Mouse (Mus musculus) hindbrain, embryonic 10.5 days (tissue): ENCODE data around the gene Ncbp3. TPM values are rescaled to one million over a fixed set of nuclear protein-coding genes. Genes with fewer than 3 reads are reported as not detected.

Experiments used
- DNase-seq: peaks from one replicate; pipeline ENCODE4 v3.0.0-alpha.2; 2017; ENCODE audit warnings: low spot score
- H3K27ac ChIP-seq: fragments of 300-500 bp; sonication (generic); 2 replicates; pipeline ENCODE4 v1.5.1; 2016; ENCODE audit warnings: mild to moderate bottlenecking, moderate library complexity
- H3K27me3 ChIP-seq: fragments of 300-500 bp; sonication (generic); 2 replicates; pipeline ENCODE4 v1.6.1; 2016; ENCODE audit warnings: mild to moderate bottlenecking; ENCODE audit not compliant: poor library complexity, insufficient read depth, severe bottlenecking
- H3K36me3 ChIP-seq: fragments of 300-500 bp; sonication (generic); 2 replicates; pipeline ENCODE4 v1.6.1; 2016; ENCODE audit warnings: mild to moderate bottlenecking, moderate library complexity
- H3K4me1 ChIP-seq: fragments of 300-500 bp; sonication (generic); replicated peaks from 2 replicates; pipeline ENCODE4 v1.6.1; 2016; ENCODE audit warnings: mild to moderate bottlenecking
- H3K4me3 ChIP-seq: fragments of 300-500 bp; sonication (generic); 2 replicates; pipeline ENCODE4 v1.5.1; 2016; ENCODE audit warnings: mild to moderate bottlenecking, moderate library complexity
- H3K9me3 ChIP-seq: fragments of 300-500 bp; sonication (generic); 2 replicates; pipeline ENCODE4 v1.6.1; 2016; ENCODE audit warnings: mild to moderate bottlenecking, moderate library complexity
- WGBS: fragments of 180-500 bp; shearing (Covaris S2); methylation state at CpG from one replicate; pipeline ENCODE4 v1.1.7; 2016; 5-methylcytosine and 5-hydroxymethylcytosine counted together
- polyA plus RNA-seq: library from polyadenylated mRNA; unstranded; fragments of >200 nt; fragmentation: Nextera tagmentation; extraction: Ambion mirVana; gene quantifications from 2 replicates; pipeline ENCODE4 v1.2.1, GENCODE M21; 2016

Ncbp3 gene
- polyA plus RNA-seq, 1 experiment from 2014 or later, result 10.5 TPM

GRCm38 (mm10) chr11:73039102-73039799 is 8.3 kb upstream of the Ncbp3 start:
- WGBS, result 63% methylated on average over 9 of the region's 9 CpGs
- Histone ChIP-seq H3K4me3 (no peak overlapping the region), H3K36me3 (no peaks in the 10 kb centered on the region), H3K4me1 (peaks cover 16% of the 10 kb centered on the region; the same call in 1 of the 2 replicates), H3K9me3 (no peaks in the 10 kb centered on the region), H3K27ac (no peak overlapping the region), H3K27me3 (no peaks in the 10 kb centered on the region)
- peak; percentile 65 for DNase-seq

- H3K9me3 ChIP-seq, result no peaks in the 10 kb centered on the region
- no peaks in the 10 kb centered on the region for H3K36me3 ChIP-seq
- no peak for DNase-seq
- WGBS, result 69% methylated on average over 6 of the region's 6 CpGs
- H3K4me3 ChIP-seq, result no peak overlapping the region
- no peaks in the 10 kb centered on the region for H3K27me3 ChIP-seq
- H3K4me1 ChIP-seq, result peaks cover 25% of the 10 kb centered on the region
- no peak overlapping the region for H3K27ac ChIP-seq
Observed at GRCm38 (mm10) chr11:73044229-73044755, 3.3 kb upstream of the Ncbp3 start.

DNA sequence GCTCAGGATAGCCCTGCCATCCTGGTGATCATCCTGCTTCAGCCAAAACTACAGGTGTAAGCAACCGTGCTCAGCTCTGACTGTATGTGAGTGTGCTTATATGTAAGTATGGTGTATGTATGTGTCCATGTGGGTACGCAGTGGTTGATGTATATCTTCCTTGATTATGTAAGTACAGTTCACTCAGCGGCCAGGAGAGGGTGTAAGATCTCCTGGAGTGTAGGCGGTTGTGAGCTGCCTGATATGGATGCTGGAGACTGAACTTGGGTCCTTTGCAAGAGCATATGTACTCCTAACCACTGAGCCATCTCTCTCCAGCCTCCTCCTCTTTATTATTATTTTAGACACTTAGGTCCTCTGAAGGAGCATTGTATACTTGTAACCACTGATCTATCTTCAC is 2.8 kb upstream of the Ncbp3 start:
- DNase-seq, result no peak

DNA sequence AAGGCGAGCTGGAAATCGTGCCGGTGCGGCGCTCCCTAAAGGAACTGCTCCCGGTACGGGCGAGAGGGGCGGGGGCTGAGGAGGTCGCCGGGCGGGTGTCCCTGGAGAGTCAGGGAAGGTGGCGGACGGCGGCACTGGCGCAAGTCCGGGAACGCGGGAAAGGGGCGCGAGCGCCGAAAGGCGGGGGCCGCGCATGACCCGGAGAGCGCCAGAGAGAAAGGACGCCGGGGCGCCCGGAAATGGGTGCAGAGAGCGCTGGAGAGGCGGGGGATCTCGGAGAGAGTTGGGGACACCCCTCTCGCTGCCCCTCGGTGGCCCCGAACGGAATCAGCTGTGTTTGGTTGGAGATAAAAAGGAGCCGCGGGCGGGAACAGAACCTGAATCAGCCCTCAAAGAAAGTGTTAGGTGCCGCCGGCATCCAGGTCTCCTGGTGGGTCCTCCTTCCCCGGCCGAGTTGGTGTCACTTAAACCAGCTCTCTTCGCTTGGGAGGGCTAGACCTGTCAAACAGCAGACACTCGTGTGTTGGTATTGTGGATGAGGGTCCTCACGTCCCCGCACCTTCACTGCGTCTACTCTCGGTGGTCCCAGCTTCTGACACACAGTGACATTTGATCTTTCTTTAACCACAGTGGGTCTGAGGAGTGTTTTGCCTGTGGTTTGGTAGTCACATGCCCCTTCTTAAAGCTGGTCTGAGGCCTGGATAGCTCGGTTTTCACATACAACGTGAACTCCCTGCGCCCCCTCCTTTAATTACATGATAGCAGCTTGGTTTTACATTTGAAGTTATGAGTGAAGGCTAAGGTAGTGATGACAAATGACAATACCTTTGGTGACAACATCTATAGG is 670 bp downstream of the Ncbp3 start:
- 1% methylated on average over 55 of the region's 55 CpGs for WGBS
- peak overlapping the region; percentile 98 for H3K4me3 ChIP-seq
- no peak for DNase-seq
- H3K4me1 ChIP-seq, result peaks cover 29% of the 10 kb centered on the region
- H3K27ac ChIP-seq, result peak overlapping the region; percentile 98
- H3K36me3 ChIP-seq, result peaks cover 33% of the 10 kb centered on the region
- H3K27me3 ChIP-seq, result no peaks in the 10 kb centered on the region
- H3K9me3 ChIP-seq, result no peaks in the 10 kb centered on the region

More for the DNA sequence above, 2.8 kb upstream of the Ncbp3 start:
- H3K27ac ChIP-seq, result no peak overlapping the region
- no peaks in the 10 kb centered on the region for H3K9me3 ChIP-seq
- H3K4me3 ChIP-seq, result no peak overlapping the region
- 64% methylated on average over 4 of the region's 4 CpGs for WGBS
- peaks cover 29% of the 10 kb centered on the region for H3K4me1 ChIP-seq
- 0 out of 2 replicates have a peak, but pooled peaks cover under 1% of the 10 kb centered on the region for H3K36me3 ChIP-seq
- H3K27me3 ChIP-seq, result no peaks in the 10 kb centered on the region

- Histone ChIP-seq H3K27me3 (no peaks in the 10 kb centered on the region), H3K36me3 (peaks cover 43% of the 10 kb centered on the region), H3K4me1 (peaks cover 20% of the 10 kb centered on the region), H3K27ac (no peak overlapping the region), H3K4me3 (peak overlapping the region; percentile 98), H3K9me3 (no peaks in the 10 kb centered on the region)
- 5% methylated on average over 4 of the region's 4 CpGs for WGBS
- DNase-seq, result peak; percentile 79
Observed at GRCm38 (mm10) chr11:73049335-73049734, 1.8 kb downstream of the Ncbp3 start.

DNA sequence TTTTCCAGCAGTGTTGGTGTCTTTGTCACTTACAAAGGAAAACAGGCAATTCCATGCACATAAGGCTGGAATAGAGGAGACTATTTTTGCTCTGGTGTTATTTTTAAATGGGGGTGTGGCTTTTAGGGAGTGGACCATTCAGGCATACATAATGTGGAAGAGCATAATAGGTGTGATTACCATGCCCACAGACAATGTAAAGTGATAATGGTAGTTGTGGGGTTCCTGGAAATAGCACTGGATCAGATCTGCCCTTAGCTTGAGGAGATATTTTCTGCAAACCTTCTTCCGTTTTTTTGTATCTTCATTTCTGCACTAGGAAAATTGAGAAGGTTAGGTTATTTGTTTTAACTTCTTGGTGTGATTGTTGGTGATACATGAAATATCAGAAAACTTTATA is 5.2 kb downstream of the Ncbp3 start:
- Histone ChIP-seq H3K27ac (no peak overlapping the region), H3K9me3 (no peaks in the 10 kb centered on the region), H3K4me1 (peaks cover 15% of the 10 kb centered on the region), H3K27me3 (no peaks in the 10 kb centered on the region), H3K36me3 (peaks cover 78% of the 10 kb centered on the region), H3K4me3 (no peak overlapping the region)
- 95% methylated on average over 1 of the region's 1 CpGs for WGBS
- no peak for DNase-seq

DNA sequence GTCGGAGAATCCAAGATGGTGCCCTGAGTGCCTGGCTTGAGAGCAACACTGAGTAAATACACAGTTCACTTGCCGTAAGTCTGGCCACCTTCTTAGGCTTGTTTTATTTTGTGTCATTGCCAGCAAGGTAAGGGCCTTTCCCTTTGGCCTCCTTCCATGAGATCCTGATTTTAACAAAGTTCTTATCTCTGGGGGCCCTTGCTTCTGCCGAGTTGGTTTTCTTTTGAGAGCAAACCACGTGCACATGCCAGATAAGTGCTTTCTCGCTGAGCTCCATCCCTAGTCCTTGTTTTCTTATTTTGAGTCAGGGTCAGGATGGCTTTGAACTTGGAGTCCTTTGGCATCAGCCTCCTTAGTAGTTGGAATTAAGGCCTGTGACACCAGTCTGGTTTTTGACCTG is 10.1 kb downstream of the Ncbp3 start:
- H3K36me3 ChIP-seq, result peaks cover 92% of the 10 kb centered on the region

DNA sequence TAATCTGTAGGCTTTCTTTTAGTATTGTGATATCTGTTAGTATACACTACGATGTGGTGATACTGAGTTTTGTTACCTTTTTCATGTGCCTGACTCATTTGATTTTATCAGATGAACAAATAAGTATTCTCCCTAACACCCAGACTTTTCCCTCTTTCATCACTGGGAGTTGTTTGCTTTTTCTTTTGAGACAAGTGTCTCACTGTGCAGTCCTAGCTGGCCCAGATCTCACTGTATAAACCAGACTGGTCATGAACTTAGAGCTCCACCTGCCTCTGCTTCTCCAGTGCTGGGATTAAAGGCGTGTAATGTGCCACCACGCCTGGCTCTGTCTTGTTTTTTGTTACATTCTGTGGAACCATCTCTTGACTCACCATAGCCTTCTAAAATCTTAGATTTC is 12.0 kb downstream of the Ncbp3 start:
- DNase-seq, result no peak
- Histone ChIP-seq H3K9me3 (no peaks in the 10 kb centered on the region), H3K27me3 (no peaks in the 10 kb centered on the region), H3K36me3 (peaks cover 79% of the 10 kb centered on the region), H3K4me1 (no peaks in the 10 kb centered on the region), H3K27ac (no peak overlapping the region), H3K4me3 (no peak overlapping the region)
- WGBS, result 95% methylated on average over 3 of the region's 3 CpGs

More for the DNA sequence above, 10.1 kb downstream of the Ncbp3 start:
- H3K27me3 ChIP-seq, result no peaks in the 10 kb centered on the region
- WGBS, result 89% methylated on average over 5 of the region's 5 CpGs
- H3K4me3 ChIP-seq, result no peak overlapping the region
- H3K4me1 ChIP-seq, result no peaks in the 10 kb centered on the region
- DNase-seq, result no peak
- H3K9me3 ChIP-seq, result no peaks in the 10 kb centered on the region
- H3K27ac ChIP-seq, result no peak overlapping the region

- Histone ChIP-seq H3K36me3 (peaks cover 73% of the 10 kb centered on the region), H3K9me3 (no peaks in the 10 kb centered on the region), H3K4me3 (no peak overlapping the region), H3K27me3 (no peaks in the 10 kb centered on the region), H3K4me1 (no peaks in the 10 kb centered on the region), H3K27ac (no peak overlapping the region)
- WGBS, result 97% methylated on average over 3 of the region's 3 CpGs
- no peak for DNase-seq
Observed at GRCm38 (mm10) chr11:73061413-73061812, 13.8 kb downstream of the Ncbp3 start.

DNA sequence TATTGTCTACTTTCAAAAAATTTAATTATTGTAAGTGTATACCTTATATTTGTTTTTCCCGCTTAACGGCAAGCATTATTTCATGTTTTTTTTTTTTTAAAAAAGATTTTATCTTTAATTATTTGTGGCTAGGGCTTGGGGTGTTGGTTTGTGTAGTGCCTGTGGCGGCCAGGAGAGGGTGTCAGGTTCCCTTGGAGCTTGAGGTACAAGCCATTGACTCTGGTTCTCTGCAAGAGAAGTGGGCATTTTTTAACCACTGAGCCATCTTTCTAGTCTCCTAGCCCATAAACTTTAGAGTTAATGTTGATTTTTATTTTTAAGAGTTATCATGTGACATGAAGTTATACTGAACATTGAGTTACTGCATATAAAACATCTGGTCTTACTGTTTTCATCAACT is 24.3 kb downstream of the Ncbp3 start:
- 84% methylated on average over 3 of the region's 3 CpGs for WGBS
- no peak overlapping the region for H3K4me3 ChIP-seq
- no peak overlapping the region for H3K27ac ChIP-seq
- H3K4me1 ChIP-seq, result no peaks in the 10 kb centered on the region
- DNase-seq, result no peak
- peaks cover 100% of the 10 kb centered on the region for H3K36me3 ChIP-seq
- H3K9me3 ChIP-seq, result no peaks in the 10 kb centered on the region
- H3K27me3 ChIP-seq, result no peaks in the 10 kb centered on the region

DNA sequence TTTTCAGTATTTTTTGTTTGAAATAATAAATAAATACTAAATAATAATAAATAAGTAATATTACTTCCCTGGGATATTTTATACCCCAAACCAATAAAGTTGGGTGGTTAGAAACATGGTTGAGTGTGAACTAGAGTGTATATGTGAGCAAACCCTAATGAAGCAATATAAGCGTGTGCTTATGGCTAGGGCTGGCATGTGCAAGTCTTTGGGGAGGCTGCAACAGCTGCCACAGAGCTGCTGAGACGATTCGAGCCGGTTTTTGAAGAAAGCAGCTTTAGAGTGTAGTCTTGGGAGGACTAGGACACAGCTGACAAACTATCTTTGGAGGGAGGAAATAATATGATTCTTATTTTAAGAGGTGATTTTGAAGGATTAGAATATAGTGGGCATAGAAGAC is 28.7 kb downstream of the Ncbp3 start:
- 92% methylated on average over 4 of the region's 4 CpGs for WGBS

GRCm38 (mm10) chr11:73076733-73077132 is 29.1 kb downstream of the Ncbp3 start:
- no peaks in the 10 kb centered on the region for H3K4me1 ChIP-seq
- H3K9me3 ChIP-seq, result no peaks in the 10 kb centered on the region
- no peak for DNase-seq
- H3K27ac ChIP-seq, result no peak overlapping the region
- 94% methylated on average over 4 of the region's 4 CpGs for WGBS
- H3K27me3 ChIP-seq, result no peaks in the 10 kb centered on the region
- H3K4me3 ChIP-seq, result no peak overlapping the region
- H3K36me3 ChIP-seq, result peaks cover 100% of the 10 kb centered on the region

More for the DNA sequence above, 28.7 kb downstream of the Ncbp3 start:
- Histone ChIP-seq H3K27ac (no peak overlapping the region), H3K4me3 (no peak overlapping the region), H3K36me3 (peaks cover 100% of the 10 kb centered on the region), H3K4me1 (no peaks in the 10 kb centered on the region), H3K27me3 (no peaks in the 10 kb centered on the region), H3K9me3 (no peaks in the 10 kb centered on the region)
- DNase-seq, result no peak

- Histone ChIP-seq H3K27me3 (no peaks in the 10 kb centered on the region), H3K4me3 (no peak overlapping the region), H3K9me3 (no peaks in the 10 kb centered on the region), H3K4me1 (no peaks in the 10 kb centered on the region), H3K36me3 (peaks cover 100% of the 10 kb centered on the region), H3K27ac (no peak overlapping the region)
- 93% methylated on average over 6 of the region's 6 CpGs for WGBS
- DNase-seq, result no peak
Observed at GRCm38 (mm10) chr11:73077211-73077720, 29.7 kb downstream of the Ncbp3 start.
